Mouse (Mus musculus): ENCODE measurements around the gene Tmem39a.

DNA sequence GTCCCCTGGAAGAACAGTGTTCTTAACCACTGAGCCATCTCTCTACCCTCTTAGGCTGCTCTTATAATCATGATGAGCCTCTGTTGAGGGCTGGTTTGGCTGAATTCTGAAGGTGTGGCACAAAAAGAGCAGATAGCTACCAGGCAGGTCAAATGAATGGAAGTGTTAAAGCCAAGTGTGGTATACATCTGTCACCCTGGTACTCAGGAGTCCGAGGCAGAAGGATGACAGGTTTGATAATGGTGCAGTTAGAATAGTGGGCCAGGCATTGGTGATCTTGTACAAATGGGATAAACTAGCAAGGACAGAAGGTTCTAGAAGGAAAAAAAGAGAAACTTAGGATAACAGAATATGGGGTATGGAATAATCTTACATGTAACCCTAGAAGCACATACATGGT is 35.9 kb downstream of the Tmem39a start:
- TF ChIP-seq CTCF (IDR thresholded peaks at IDR 0.05; ENCODE audit: low read depth) (no peak), EP300 (IDR thresholded peaks at IDR 0.05; ENCODE audit: low read depth) (no peak)
